Mouse (Mus musculus): ENCODE measurements around the gene Itih5. TPM values are rescaled to one million over a fixed set of nuclear protein-coding genes. Genes with fewer than 3 reads are reported as not detected.

Gene Itih5
- polyA plus RNA-seq, 1 experiment from 2014 or later = 30.0 TPM

- peak overlapping the region; percentile 34; the same call in 1 of the 2 replicates for H3K4me2 ChIP-seq (ENCODE audit: low read depth, low read length)
- no peaks in the 10 kb centered on the region for H3K4me1 ChIP-seq (ENCODE audit: control insufficient read depth, insufficient read depth, low read length)
- H3K27ac ChIP-seq (ENCODE audit: low read length) = no peak overlapping the region
- ATAC-seq (ENCODE audit: insufficient read depth, low FRiP score) = no peak; the same call in 1 of the 2 replicates
- no peak overlapping the region for H3K4me3 ChIP-seq (replicated peaks; ENCODE audit: low read length)
- no peak overlapping the region for H3K9ac ChIP-seq (ENCODE audit: low read length)
- 9% methylated on average over 12 of the region's 12 CpGs for WGBS
- no peaks in the 10 kb centered on the region for H3K36me3 ChIP-seq (ENCODE audit: control insufficient read depth, insufficient read depth, low read length)
- H3K27me3 ChIP-seq (ENCODE audit: control insufficient read depth, insufficient read depth, low read length) = no peaks in the 10 kb centered on the region
- H3K9me3 ChIP-seq (replicated peaks; ENCODE audit: control insufficient read depth, low read length) = no peaks in the 10 kb centered on the region
These were observed 134.9 kb downstream of the Itih5 start for GRCm38 (mm10) chr2:10288142-10288831.

- 2% methylated on average over 1 of the region's 1 CpGs for WGBS
- Histone ChIP-seq H3K27me3 (ENCODE audit: control insufficient read depth, insufficient read depth, low read length) (no peaks in the 10 kb centered on the region), H3K9ac (ENCODE audit: low read length) (no peak overlapping the region), H3K4me3 (replicated peaks; ENCODE audit: low read length) (no peak overlapping the region), H3K9me3 (replicated peaks; ENCODE audit: control insufficient read depth, low read length) (no peaks in the 10 kb centered on the region), H3K36me3 (ENCODE audit: control insufficient read depth, insufficient read depth, low read length) (no peaks in the 10 kb centered on the region), H3K27ac (ENCODE audit: low read length) (no peak overlapping the region), H3K4me1 (ENCODE audit: control insufficient read depth, insufficient read depth, low read length) (no peaks in the 10 kb centered on the region), H3K4me2 (ENCODE audit: low read depth, low read length) (no peak overlapping the region)
- no peak; the same call in 1 of the 2 replicates for ATAC-seq (ENCODE audit: insufficient read depth, low FRiP score)
These were observed 135.5 kb downstream of the Itih5 start for GRCm38 (mm10) chr2:10288881-10289280.

GRCm38 (mm10) chr2:10290115-10290514 is 136.7 kb downstream of the Itih5 start:
- Histone ChIP-seq H3K27me3 (ENCODE audit: control insufficient read depth, insufficient read depth, low read length) (no peaks in the 10 kb centered on the region), H3K36me3 (ENCODE audit: control insufficient read depth, insufficient read depth, low read length) (no peaks in the 10 kb centered on the region), H3K9me3 (replicated peaks; ENCODE audit: control insufficient read depth, low read length) (no peaks in the 10 kb centered on the region), H3K27ac (ENCODE audit: low read length) (no peak overlapping the region), H3K4me2 (ENCODE audit: low read depth, low read length) (no peak overlapping the region), H3K9ac (ENCODE audit: low read length) (no peak overlapping the region), H3K4me3 (replicated peaks; ENCODE audit: low read length) (no peak overlapping the region), H3K4me1 (ENCODE audit: control insufficient read depth, insufficient read depth, low read length) (no peaks in the 10 kb centered on the region)
- ATAC-seq (ENCODE audit: insufficient read depth, low FRiP score) = no peak
- WGBS = 78% methylated on average over 7 of the region's 7 CpGs

- H3K27me3 ChIP-seq (ENCODE audit: control insufficient read depth, insufficient read depth, low read length) = no peaks in the 10 kb centered on the region
- no peaks in the 10 kb centered on the region for H3K36me3 ChIP-seq (ENCODE audit: control insufficient read depth, insufficient read depth, low read length)
- no peak overlapping the region for H3K4me3 ChIP-seq (replicated peaks; ENCODE audit: low read length)
- 40% methylated on average over 10 of the region's 10 CpGs for WGBS
- ATAC-seq (ENCODE audit: insufficient read depth, low FRiP score) = no peak
- H3K9me3 ChIP-seq (replicated peaks; ENCODE audit: control insufficient read depth, low read length) = no peaks in the 10 kb centered on the region
- H3K9ac ChIP-seq (ENCODE audit: low read length) = no peak overlapping the region
- no peak overlapping the region for H3K4me2 ChIP-seq (ENCODE audit: low read depth, low read length)
- H3K27ac ChIP-seq (ENCODE audit: low read length) = no peak overlapping the region
- H3K4me1 ChIP-seq (ENCODE audit: control insufficient read depth, insufficient read depth, low read length) = no peaks in the 10 kb centered on the region
These were observed 140.3 kb downstream of the Itih5 start for GRCm38 (mm10) chr2:10293556-10294206.

GRCm38 (mm10) chr2:10295908-10296307 is 142.5 kb downstream of the Itih5 start:
- no peaks in the 10 kb centered on the region for H3K27me3 ChIP-seq (ENCODE audit: control insufficient read depth, insufficient read depth, low read length)
- WGBS = 7% methylated on average over 11 of the region's 11 CpGs
- ATAC-seq (ENCODE audit: insufficient read depth, low FRiP score) = no peak
- peak overlapping the region; percentile 27; the same call in 1 of the 2 replicates for H3K4me2 ChIP-seq (ENCODE audit: low read depth, low read length)
- no peaks in the 10 kb centered on the region for H3K4me1 ChIP-seq (ENCODE audit: control insufficient read depth, insufficient read depth, low read length)
- no peaks in the 10 kb centered on the region for H3K9me3 ChIP-seq (replicated peaks; ENCODE audit: control insufficient read depth, low read length)
- H3K27ac ChIP-seq (ENCODE audit: low read length) = no peak overlapping the region
- H3K36me3 ChIP-seq (ENCODE audit: control insufficient read depth, insufficient read depth, low read length) = no peaks in the 10 kb centered on the region
- H3K9ac ChIP-seq (ENCODE audit: low read length) = no peak overlapping the region
- H3K4me3 ChIP-seq (replicated peaks; ENCODE audit: low read length) = no peak overlapping the region

- Histone ChIP-seq H3K9me3 (replicated peaks; ENCODE audit: control insufficient read depth, low read length) (no peaks in the 10 kb centered on the region), H3K9ac (ENCODE audit: low read length) (no peak overlapping the region), H3K4me3 (replicated peaks; ENCODE audit: low read length) (no peak overlapping the region), H3K4me2 (ENCODE audit: low read depth, low read length) (no peak overlapping the region), H3K4me1 (ENCODE audit: control insufficient read depth, insufficient read depth, low read length) (no peaks in the 10 kb centered on the region), H3K36me3 (ENCODE audit: control insufficient read depth, insufficient read depth, low read length) (no peaks in the 10 kb centered on the region), H3K27me3 (ENCODE audit: control insufficient read depth, insufficient read depth, low read length) (no peaks in the 10 kb centered on the region), H3K27ac (ENCODE audit: low read length) (no peak overlapping the region)
- 54% methylated on average over 7 of the region's 7 CpGs for WGBS
- ATAC-seq (ENCODE audit: insufficient read depth, low FRiP score) = no peak
These were observed 146.9 kb downstream of the Itih5 start for GRCm38 (mm10) chr2:10300244-10300643.

GRCm38 (mm10) chr2:10300771-10301170 is 147.4 kb downstream of the Itih5 start:
- no peak overlapping the region for H3K9ac ChIP-seq (ENCODE audit: low read length)
- H3K27ac ChIP-seq (ENCODE audit: low read length) = no peak overlapping the region
- 41% methylated on average over 10 of the region's 10 CpGs for WGBS
- H3K4me1 ChIP-seq (ENCODE audit: control insufficient read depth, insufficient read depth, low read length) = no peaks in the 10 kb centered on the region
- H3K4me3 ChIP-seq (replicated peaks; ENCODE audit: low read length) = no peak overlapping the region
- H3K9me3 ChIP-seq (replicated peaks; ENCODE audit: control insufficient read depth, low read length) = no peaks in the 10 kb centered on the region
- no peaks in the 10 kb centered on the region for H3K27me3 ChIP-seq (ENCODE audit: control insufficient read depth, insufficient read depth, low read length)
- peak overlapping the region; percentile 20; the same call in 1 of the 2 replicates for H3K4me2 ChIP-seq (ENCODE audit: low read depth, low read length)
- ATAC-seq (ENCODE audit: insufficient read depth, low FRiP score) = peak; percentile 72; the same call in 1 of the 2 replicates
- H3K36me3 ChIP-seq (ENCODE audit: control insufficient read depth, insufficient read depth, low read length) = no peaks in the 10 kb centered on the region

- Histone ChIP-seq H3K27me3 (ENCODE audit: control insufficient read depth, insufficient read depth, low read length) (no peaks in the 10 kb centered on the region), H3K4me3 (replicated peaks; ENCODE audit: low read length) (no peak overlapping the region), H3K9me3 (replicated peaks; ENCODE audit: control insufficient read depth, low read length) (no peaks in the 10 kb centered on the region), H3K9ac (ENCODE audit: low read length) (no peak overlapping the region), H3K36me3 (ENCODE audit: control insufficient read depth, insufficient read depth, low read length) (no peaks in the 10 kb centered on the region), H3K27ac (ENCODE audit: low read length) (no peak overlapping the region), H3K4me1 (ENCODE audit: control insufficient read depth, insufficient read depth, low read length) (no peaks in the 10 kb centered on the region), H3K4me2 (ENCODE audit: low read depth, low read length) (no peak overlapping the region)
- 34% methylated on average over 3 of the region's 3 CpGs for WGBS
- ATAC-seq (ENCODE audit: insufficient read depth, low FRiP score) = no peak
These were observed 148.0 kb downstream of the Itih5 start for GRCm38 (mm10) chr2:10301391-10301790.

GRCm38 (mm10) chr2:10301997-10302396 is 148.6 kb downstream of the Itih5 start:
- Histone ChIP-seq H3K9ac (ENCODE audit: low read length) (no peak overlapping the region), H3K4me1 (ENCODE audit: control insufficient read depth, insufficient read depth, low read length) (no peaks in the 10 kb centered on the region), H3K36me3 (ENCODE audit: control insufficient read depth, insufficient read depth, low read length) (no peaks in the 10 kb centered on the region), H3K9me3 (replicated peaks; ENCODE audit: control insufficient read depth, low read length) (no peaks in the 10 kb centered on the region), H3K27me3 (ENCODE audit: control insufficient read depth, insufficient read depth, low read length) (no peaks in the 10 kb centered on the region), H3K27ac (ENCODE audit: low read length) (no peak overlapping the region), H3K4me3 (replicated peaks; ENCODE audit: low read length) (no peak overlapping the region), H3K4me2 (ENCODE audit: low read depth, low read length) (no peak overlapping the region)
- no peak for ATAC-seq (ENCODE audit: insufficient read depth, low FRiP score)
- 93% methylated on average over 9 of the region's 9 CpGs for WGBS

All from stomach, embryonic 16.5 days (tissue).